Mouse (Mus musculus) kidney, adult 2 months (tissue): ENCODE measurements at regions not wholly inside any gene's neighbourhood (a gene's known extent, or its start where the extent isn't known, plus 50 kb on each side); places are given as distances from the start of the nearest gene placed in this dataset.

Experiments
- CTCF ChIP-seq: fragments of 200-500 bp; conservative IDR thresholded peaks from 2 replicates; pipeline ENCODE4 v1.5.1; 2011; ENCODE audit warnings: low read depth, mild to moderate bottlenecking, control low read depth, low read length, moderate library complexity, mixed read lengths; ENCODE audit not compliant: insufficient read depth, insufficient read length
- POLR2A ChIP-seq: fragments of 200-500 bp; IDR thresholded peaks from one replicate; pipeline ENCODE4 v1.6.1; 2011; ENCODE audit warnings: low read depth, low read length, control low read depth

GRCm38 (mm10) chr4:54795246-54795645 is 149.6 kb upstream of the Zfp462 start:
- TF ChIP-seq POLR2A (no peak), CTCF (no peak)
